Comparison of ENCODE assay signal across 23 mouse cellular contexts in genomic region chr11:5851021-5851736, GRCm38 (mm10). TPM values are rescaled to one million over a fixed set of nuclear protein-coding genes. Genes with fewer than 3 reads are reported as not detected.
DNase-seq lines count a peak whose midpoint lies in the region; ATAC-seq and TF ChIP-seq lines count a peak whose summit lies in the region.
"Had no signal": no experiment of that assay in that cellular context is flagged by ENCODE, and none has a peak within 500 bp of the region (broad histone marks: within the 10 kb centered on the region; RNA-seq: fewer than 3 reads in every experiment).

No protein-coding gene starts in this region.

- DNase-seq in heart, adult 18-20 months, result no peak
- peak; percentile 49 for DNase-seq in NIH3T3 (ENCODE audit: low read depth)
- no peak for DNase-seq in embryonic facial prominence, embryonic 10.5 days (ENCODE audit: low spot score)
- DNase-seq in thymus, adult 2 months, result peak; percentile 53
- no peak for DNase-seq in layer of hippocampus, adult 18-20 months (ENCODE audit: low spot score in 2 of 2)
- DNase-seq: cerebellum, postnatal 14 days; embryo, embryonic 11 days; heart, postnatal 10 days; kidney, adult 11 months; kidney, postnatal 36 days; liver, embryonic 13.5 days; retina, postnatal 1 day; right cerebral cortex, postnatal 4 days had no signal

- no peaks in the 10 kb centered on the region for H3K9me3 ChIP-seq in heart, embryonic 15.5 days (replicated peaks)
- no peaks in the 10 kb centered on the region for H3K9me3 ChIP-seq in embryonic facial prominence, embryonic 10.5 days
- H3K9me3 ChIP-seq: liver, embryonic 13.5 days; midbrain, embryonic 13.5 days had no signal

- H3K9ac ChIP-seq in heart, embryonic 15.5 days, result no peak overlapping the region
- H3K9ac ChIP-seq: liver, embryonic 13.5 days; midbrain, embryonic 13.5 days had no signal

- H3K4me3 ChIP-seq in heart, embryonic 15.5 days, result no peak overlapping the region
- no peak overlapping the region for H3K4me3 ChIP-seq in embryonic facial prominence, embryonic 10.5 days
- no peak overlapping the region for H3K4me3 ChIP-seq in thymus, adult 2 months (ENCODE audit: control insufficient read depth, insufficient read depth, low read length)
- H3K4me3 ChIP-seq: liver, embryonic 13.5 days; midbrain, embryonic 13.5 days had no signal

- no peaks in the 10 kb centered on the region for H3K27me3 ChIP-seq in heart, embryonic 15.5 days
- H3K27me3 ChIP-seq in embryonic facial prominence, embryonic 10.5 days (replicated peaks; ENCODE audit: low read depth, poor library complexity, severe bottlenecking), result no peaks in the 10 kb centered on the region
- H3K27me3 ChIP-seq in thymus, adult 2 months (ENCODE audit: control insufficient read depth, insufficient read depth, low read length), result no peaks in the 10 kb centered on the region
- H3K27me3 ChIP-seq: liver, embryonic 13.5 days; midbrain, embryonic 13.5 days had no signal

- TF ChIP-seq POLR2A in thymus, adult 2 months (IDR thresholded peaks at IDR 0.05; ENCODE audit: control insufficient read depth, extremely low read depth, insufficient read depth, low read length, poor library complexity), result no peak

- peaks cover 47% of the 10 kb centered on the region for H3K4me1 ChIP-seq in heart, embryonic 15.5 days (replicated peaks)
- peaks cover 11% of the 10 kb centered on the region for H3K4me1 ChIP-seq in embryonic facial prominence, embryonic 10.5 days
- peaks cover 39% of the 10 kb centered on the region for H3K4me1 ChIP-seq in thymus, adult 2 months (replicated peaks; ENCODE audit: control insufficient read depth, insufficient read depth, low read length)
- H3K4me1 ChIP-seq: liver, embryonic 13.5 days had no signal

- peak overlapping the region; percentile 43; the same call in 1 of the 2 replicates for H3K27ac ChIP-seq in heart, embryonic 15.5 days
- H3K27ac ChIP-seq in embryonic facial prominence, embryonic 10.5 days (replicated peaks), result 0 out of 2 replicates have a peak overlapping the region, but pooled peaks have one; percentile 8
- H3K27ac ChIP-seq in thymus, adult 2 months (ENCODE audit: control insufficient read depth, insufficient read depth, low read length), result peak overlapping the region; percentile 100
- H3K27ac ChIP-seq: liver, embryonic 13.5 days; midbrain, embryonic 13.5 days had no signal

- 43% methylated on average over 4 of the region's 4 CpGs for WGBS in heart, embryonic 15.5 days
- WGBS in embryonic facial prominence, embryonic 10.5 days, result 62% methylated on average over 4 of the region's 4 CpGs
- 37% methylated on average over 4 of the region's 4 CpGs for WGBS in thymus, adult 2 months

- ATAC-seq in heart, embryonic 15.5 days (replicated peaks; ENCODE audit: insufficient number of reproducible peaks, insufficient read depth, low FRiP score, low read depth), result no peak
- no peak for ATAC-seq in inflammation-experienced regulatory T-cells, adult 6 months
- ATAC-seq in erythroblast, adult 5-6 weeks (replicated peaks; ENCODE audit: low FRiP score, poor library complexity, severe bottlenecking), result no peak
- ATAC-seq: forebrain, embryonic 16.5 days; hindbrain, embryonic 16.5 days; midbrain, embryonic 13.5 days had no signal

- H3K36me3 ChIP-seq in heart, embryonic 15.5 days, result no peaks in the 10 kb centered on the region
- no peaks in the 10 kb centered on the region for H3K36me3 ChIP-seq in embryonic facial prominence, embryonic 10.5 days (replicated peaks)
- no peaks in the 10 kb centered on the region for H3K36me3 ChIP-seq in thymus, adult 2 months (ENCODE audit: control insufficient read depth, insufficient read depth, low read length)
- H3K36me3 ChIP-seq: liver, embryonic 13.5 days; midbrain, embryonic 13.5 days had no signal

- TF ChIP-seq CTCF in thymus, adult 2 months (IDR thresholded peaks at IDR 0.05; ENCODE audit: borderline replicate concordance, control insufficient read depth, extremely low read depth, insufficient read depth, low read length, poor library complexity), result no peak

- H3K4me2 ChIP-seq in heart, embryonic 15.5 days, result no peak overlapping the region
- H3K4me2 ChIP-seq: liver, embryonic 13.5 days; midbrain, embryonic 13.5 days had no signal

RNA-seq across cellular contexts. Expression of gene Aebp1, which starts 10.6 kb away (rescaled TPM):
- 31.7 and 43.7 TPM in 2 replicates for polyA plus RNA-seq in heart, embryonic 15.5 days (2015; fragmentation: Nextera tagmentation; extraction: Ambion mirVana)
- 10 to 100 TPM; 16.4 to 26.9 TPM for total RNA-seq in heart, adult 18-20 months (2021)
- polyA plus RNA-seq in embryonic facial prominence, embryonic 10.5 days (2016; fragmentation: Nextera tagmentation; extraction: Ambion mirVana), result 9.0 TPM in 2 replicates
- 18.5 and 22.9 TPM in 2 replicates for polyA plus RNA-seq in thymus, adult 2 months (2012; rRNA removed)
- polyA plus RNA-seq in inflammation-experienced regulatory T-cells, adult 6 months (2017; shearing (Covaris generic)), result under 1 TPM in 2 of 3 experiments, not detected in 1; 0.13 to 0.90 TPM
- 1 to 10 TPM; 9.1 to 9.2 TPM for total RNA-seq in layer of hippocampus, adult 18-20 months (2021)
- total RNA-seq in erythroblast, adult 5-6 weeks (2015; ENCODE audit: low replicate concordance), result not detected in 2 replicates
- total RNA-seq in erythroblast, adult 5-6 weeks (2017; ENCODE audit: low replicate concordance), result not detected in 2 replicates

RNA-seq across cellular contexts. Expression of gene Polm, which starts 13.4 kb away (rescaled TPM):
- polyA plus RNA-seq in heart, embryonic 15.5 days (2015; fragmentation: Nextera tagmentation; extraction: Ambion mirVana), result 6.0 and 7.6 TPM in 2 replicates
- total RNA-seq in heart, adult 18-20 months (2021), result 1 to 10 TPM; 1.7 to 3.3 TPM
- polyA plus RNA-seq in embryonic facial prominence, embryonic 10.5 days (2016; fragmentation: Nextera tagmentation; extraction: Ambion mirVana), result 9.4 and 10.0 TPM in 2 replicates
- 56.8 and 63.9 TPM in 2 replicates for polyA plus RNA-seq in thymus, adult 2 months (2012; rRNA removed)
- 10 to 100 TPM; 15.9 to 27.5 (median 21.3) TPM for polyA plus RNA-seq in inflammation-experienced regulatory T-cells, adult 6 months (2017; shearing (Covaris generic))
- total RNA-seq in layer of hippocampus, adult 18-20 months (2021), result 10 to 100 TPM in 1 of 2 experiments, 1 to 10 TPM in 1; 9.6 to 11.0 TPM
- 0.58 and 3.3 TPM in 2 replicates for total RNA-seq in erythroblast, adult 5-6 weeks (2015; ENCODE audit: low replicate concordance)
- 0.28 and 1.5 TPM in 2 replicates for total RNA-seq in erythroblast, adult 5-6 weeks (2017; ENCODE audit: low replicate concordance)

RNA-seq across cellular contexts. Expression of gene Pold2, which starts 26.9 kb away (rescaled TPM):
- polyA plus RNA-seq in heart, embryonic 15.5 days (2015; fragmentation: Nextera tagmentation; extraction: Ambion mirVana), result 96.4 and 112 TPM in 2 replicates
- 10 to 100 TPM; 35.4 to 40.6 TPM for total RNA-seq in heart, adult 18-20 months (2021)
- 155 and 161 TPM in 2 replicates for polyA plus RNA-seq in embryonic facial prominence, embryonic 10.5 days (2016; fragmentation: Nextera tagmentation; extraction: Ambion mirVana)
- 309 and 345 TPM in 2 replicates for polyA plus RNA-seq in thymus, adult 2 months (2012; rRNA removed)
- polyA plus RNA-seq in inflammation-experienced regulatory T-cells, adult 6 months (2017; shearing (Covaris generic)), result 10 to 100 TPM; 22.6 to 33.0 (median 30.2) TPM
- 10 to 100 TPM; 25.9 to 26.6 TPM for total RNA-seq in layer of hippocampus, adult 18-20 months (2021)
- 20.7 and 26.5 TPM in 2 replicates for total RNA-seq in erythroblast, adult 5-6 weeks (2015; ENCODE audit: low replicate concordance)
- total RNA-seq in erythroblast, adult 5-6 weeks (2017; ENCODE audit: low replicate concordance), result 4.2 and 18.0 TPM in 2 replicates

RNA-seq across cellular contexts. Expression of gene Myl7, which starts 47.4 kb away (rescaled TPM):
- polyA plus RNA-seq in heart, embryonic 15.5 days (2015; fragmentation: Nextera tagmentation; extraction: Ambion mirVana), result 3,544 and 4,168 TPM in 2 replicates
- 100 to 1,000 TPM; 602 to 633 TPM for total RNA-seq in heart, adult 18-20 months (2021)
- 5.4 and 23.9 TPM in 2 replicates for polyA plus RNA-seq in embryonic facial prominence, embryonic 10.5 days (2016; fragmentation: Nextera tagmentation; extraction: Ambion mirVana)
- 19.3 and 68.0 TPM in 2 replicates for polyA plus RNA-seq in thymus, adult 2 months (2012; rRNA removed)
- polyA plus RNA-seq in inflammation-experienced regulatory T-cells, adult 6 months (2017; shearing (Covaris generic)), result not detected
- not detected for total RNA-seq in layer of hippocampus, adult 18-20 months (2021)
- total RNA-seq in erythroblast, adult 5-6 weeks (2015; ENCODE audit: low replicate concordance), result not detected in 2 replicates
- not detected in 2 replicates for total RNA-seq in erythroblast, adult 5-6 weeks (2017; ENCODE audit: low replicate concordance)
- total RNA-seq: adrenal gland, adult 18-20 months; gastrocnemius, adult 18-20 months; layer of hippocampus, postnatal 25 days; left cerebral cortex, postnatal 25 days had no signal
- polyA plus RNA-seq: forebrain, embryonic 16.5 days; hindbrain, embryonic 16.5 days had no signal

RNA-seq across cellular contexts. Expression of gene Pgam2, which starts 47.6 kb away (rescaled TPM):
- 876 and 993 TPM in 2 replicates for polyA plus RNA-seq in heart, embryonic 15.5 days (2015; fragmentation: Nextera tagmentation; extraction: Ambion mirVana)
- total RNA-seq in heart, adult 18-20 months (2021), result 1,000 to 10,000 TPM in 1 of 2 experiments, 100 to 1,000 TPM in 1; 827 to 1,050 TPM
- 5.1 and 5.3 TPM in 2 replicates for polyA plus RNA-seq in embryonic facial prominence, embryonic 10.5 days (2016; fragmentation: Nextera tagmentation; extraction: Ambion mirVana)
- polyA plus RNA-seq in thymus, adult 2 months (2012; rRNA removed), result 11.1 and 38.2 TPM in 2 replicates
- polyA plus RNA-seq in inflammation-experienced regulatory T-cells, adult 6 months (2017; shearing (Covaris generic)), result 1 to 10 TPM; 1.6 to 2.3 (median 2.3) TPM
- 10 to 100 TPM; 11.6 to 17.7 TPM for total RNA-seq in layer of hippocampus, adult 18-20 months (2021)
- total RNA-seq in erythroblast, adult 5-6 weeks (2015; ENCODE audit: low replicate concordance), result not detected in 2 replicates
- not detected in 2 replicates for total RNA-seq in erythroblast, adult 5-6 weeks (2017; ENCODE audit: low replicate concordance)

Comparison
In these comparisons a context has a peak if more than half of its experiments do, and no peak if none do; other contexts are left out.
1. H3K27ac ChIP-seq: peak in every context shown above with its lines; median percentile 100 in thymus, adult 2 months; 43 in heart, embryonic 15.5 days; 8 in embryonic facial prominence, embryonic 10.5 days.
2. DNase-seq: peak in NIH3T3 (single experiment) and thymus, adult 2 months (single experiment); none in heart, adult 18-20 months (0 of 2), embryonic facial prominence, embryonic 10.5 days (single experiment) and layer of hippocampus, adult 18-20 months (0 of 2).